Mouse (Mus musculus) liver, embryonic 16.5 days (tissue): ENCODE results near the gene Fgf14. TPM values are rescaled to one million over a fixed set of nuclear protein-coding genes. Genes with fewer than 3 reads are reported as not detected.
"Not testable (repeated sequence)": the region's sequence is repeated elsewhere in the genome, so short reads cannot be mapped to it uniquely, and the experiment has no call there.

Experiments
- ATAC-seq: fragments of 200-750 bp; cut with Nextera tagmentation; 2 replicates; pipeline ENCODE4 v1.8.0; 2017; ENCODE audit warnings: low read depth, mild to moderate bottlenecking, moderate number of reproducible peaks, moderate library complexity
- H3K27ac ChIP-seq: fragments of 300-500 bp; sonication (generic); 2 replicates; pipeline ENCODE4 v1.5.1; 2014; ENCODE audit warnings: mild to moderate bottlenecking, low read length
- H3K27me3 ChIP-seq: fragments of 300-500 bp; sonication (generic); 2 replicates; pipeline ENCODE4 v1.6.1; 2014; ENCODE audit warnings: low read depth, low read length, mixed read lengths; ENCODE audit not compliant: control insufficient read depth, insufficient read depth
- H3K36me3 ChIP-seq: fragments of 300-500 bp; sonication (generic); 2 replicates; pipeline ENCODE4 v1.6.1; 2014; ENCODE audit warnings: mild to moderate bottlenecking; ENCODE audit not compliant: control insufficient read depth, insufficient read depth
- H3K4me1 ChIP-seq: fragments of 300-500 bp; sonication (generic); 2 replicates; pipeline ENCODE4 v1.6.1; 2014; ENCODE audit warnings: low read depth, low read length, mixed read lengths; ENCODE audit not compliant: control insufficient read depth
- H3K4me2 ChIP-seq: fragments of 300-500 bp; sonication (generic); 2 replicates; pipeline ENCODE4 v1.6.1; 2014; ENCODE audit warnings: low read depth, low read length, mixed read lengths
- H3K4me3 ChIP-seq: fragments of 300-500 bp; sonication (generic); 2 replicates; pipeline ENCODE4 v1.5.1; 2014; ENCODE audit warnings: low read depth, mild to moderate bottlenecking, low read length
- H3K9ac ChIP-seq: fragments of 300-500 bp; sonication (generic); 2 replicates; pipeline ENCODE4 v1.6.1; 2014; ENCODE audit warnings: low read depth, low read length
- H3K9me3 ChIP-seq: fragments of 300-500 bp; sonication (generic); replicated peaks from 2 replicates; pipeline ENCODE4 v1.6.1; 2016; ENCODE audit warnings: low read length; ENCODE audit not compliant: control insufficient read depth
- WGBS: fragments of 180-500 bp; shearing (Covaris S2); extraction: QIAGEN DNeasy Blood & Tissue Kit; methylation state at CpG from one replicate; pipeline ENCODE4 v1.1.7; 2014; ENCODE audit not compliant: insufficient replicate concordance; 5-methylcytosine and 5-hydroxymethylcytosine counted together
- polyA plus RNA-seq: library from polyadenylated mRNA; unstranded; fragments of >200 nt; fragmentation: Nextera tagmentation; extraction: Ambion mirVana; gene quantifications from 2 replicates; pipeline ENCODE4 v1.2.1, GENCODE M21; 2015

Fgf14 gene
- polyA plus RNA-seq, 1 experiment from 2014 or later = not detected

GRCm38 (mm10) chr14:124613473-124613872, 63.5 kb downstream of the Fgf14 start:
- Histone ChIP-seq H3K27me3 (no peaks in the 10 kb centered on the region), H3K9ac (no peak overlapping the region), H3K4me3 (no peak overlapping the region), H3K36me3 (no peaks in the 10 kb centered on the region), H3K4me2 (no peak overlapping the region), H3K27ac (no peak overlapping the region), H3K9me3 (no peaks in the 10 kb centered on the region), H3K4me1 (no peaks in the 10 kb centered on the region)
- ATAC-seq = no peak
- 26% methylated on average over 2 of the region's 2 CpGs for WGBS

DNA sequence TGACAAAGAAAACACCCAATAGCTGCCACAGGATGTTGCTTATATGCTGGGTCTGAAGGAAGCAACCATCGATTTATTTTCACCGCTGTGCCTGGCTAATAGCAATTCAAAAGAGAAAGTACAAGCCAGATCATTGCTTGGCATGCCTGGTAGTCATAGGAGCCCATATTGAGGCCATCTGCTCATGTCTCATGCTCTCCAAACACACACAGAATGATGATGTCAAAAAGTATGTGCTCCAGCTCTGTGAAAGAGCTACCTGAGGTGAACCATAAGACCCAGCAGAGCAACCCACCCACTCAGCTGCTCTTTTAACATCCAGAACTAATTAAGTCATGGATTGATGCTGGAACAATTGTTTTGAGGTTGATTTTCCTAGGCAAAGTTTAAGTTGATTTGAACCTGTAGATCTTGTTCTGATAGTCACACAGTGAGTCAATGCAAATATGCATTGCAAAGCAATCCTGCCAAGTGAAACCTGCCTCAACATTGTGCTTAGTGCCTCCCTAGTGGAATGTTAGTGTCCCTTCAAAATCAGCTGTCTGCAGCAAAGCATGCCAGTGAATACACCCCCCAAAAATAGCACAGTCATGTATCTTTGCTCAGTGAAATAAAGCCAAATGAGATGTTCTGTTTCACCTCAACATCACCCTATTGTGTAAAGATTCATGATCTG, 70.8 kb downstream of the Fgf14 start:
- H3K4me3 ChIP-seq = no peak overlapping the region
- no peaks in the 10 kb centered on the region for H3K27me3 ChIP-seq
- no peaks in the 10 kb centered on the region for H3K36me3 ChIP-seq
- no peak overlapping the region for H3K27ac ChIP-seq
- H3K9me3 ChIP-seq = no peaks in the 10 kb centered on the region
- H3K9ac ChIP-seq = no peak overlapping the region
- no peak for ATAC-seq
- H3K4me2 ChIP-seq = no peak overlapping the region
- WGBS = 70% methylated on average over 2 of the region's 2 CpGs
- H3K4me1 ChIP-seq = no peaks in the 10 kb centered on the region

DNA sequence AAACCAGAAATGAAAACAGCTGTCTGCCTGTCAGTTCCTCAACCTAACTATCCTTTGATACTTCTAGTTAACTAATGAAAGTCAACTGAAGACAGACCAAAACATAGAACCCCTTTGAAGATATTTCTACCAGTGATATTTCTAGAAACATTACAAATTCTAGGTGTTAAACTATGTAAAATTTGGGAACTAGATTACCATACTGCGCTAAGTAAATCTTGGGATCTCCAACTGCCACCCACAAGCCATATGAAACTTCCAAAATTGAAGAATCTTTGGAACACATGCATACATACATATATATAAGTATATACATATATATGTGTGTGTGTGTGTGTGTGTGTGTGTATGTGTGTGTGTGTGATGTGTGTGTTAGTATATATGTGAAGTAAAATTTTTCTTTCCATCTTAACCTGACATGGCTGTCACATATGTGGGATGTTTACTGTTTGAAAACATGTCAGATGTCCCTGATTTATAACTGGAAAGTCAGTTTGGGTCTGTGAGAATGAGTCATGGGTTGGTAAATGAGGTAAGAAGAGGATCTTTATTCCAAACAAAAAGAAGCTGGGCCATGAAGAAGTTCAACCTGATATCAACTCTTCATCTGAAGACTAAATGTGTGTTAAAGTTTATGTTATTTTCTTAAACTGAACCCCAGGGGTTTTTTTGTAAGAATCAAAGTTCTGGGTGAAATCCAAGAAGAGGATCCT, 71.7 kb downstream of the Fgf14 start:
- Histone ChIP-seq H3K36me3 (no peaks in the 10 kb centered on the region), H3K4me1 (no peaks in the 10 kb centered on the region), H3K9me3 (no peaks in the 10 kb centered on the region), H3K9ac (no peak overlapping the region), H3K27ac (no peak overlapping the region), H3K27me3 (no peaks in the 10 kb centered on the region), H3K4me3 (no peak overlapping the region), H3K4me2 (no peak overlapping the region)
- no peak for ATAC-seq
- WGBS = 51% methylated on average over 1 of the region's 1 CpGs

GRCm38 (mm10) chr14:124576571-124576970, 100.4 kb downstream of the Fgf14 start:
- Histone ChIP-seq H3K27ac (no peak overlapping the region), H3K4me2 (no peak overlapping the region), H3K9ac (no peak overlapping the region), H3K27me3 (no peaks in the 10 kb centered on the region), H3K36me3 (no peaks in the 10 kb centered on the region), H3K4me1 (no peaks in the 10 kb centered on the region), H3K4me3 (no peak overlapping the region), H3K9me3 (no peaks in the 10 kb centered on the region)
- WGBS = 37% methylated on average over 1 of the region's 1 CpGs
- ATAC-seq = no peak

GRCm38 (mm10) chr14:124575130-124575885, 101.6 kb downstream of the Fgf14 start:
- no peak overlapping the region for H3K27ac ChIP-seq
- no peaks in the 10 kb centered on the region for H3K4me1 ChIP-seq
- H3K9me3 ChIP-seq = no peaks in the 10 kb centered on the region
- no peak overlapping the region for H3K4me2 ChIP-seq
- H3K9ac ChIP-seq = no peak overlapping the region
- H3K27me3 ChIP-seq = no peaks in the 10 kb centered on the region
- 57% methylated on average over 1 of the region's 1 CpGs for WGBS
- H3K4me3 ChIP-seq = no peak overlapping the region
- no peaks in the 10 kb centered on the region for H3K36me3 ChIP-seq
- ATAC-seq = peak; percentile 86

- H3K9me3 ChIP-seq = no peaks in the 10 kb centered on the region
- no peaks in the 10 kb centered on the region for H3K27me3 ChIP-seq
- H3K27ac ChIP-seq = no peak overlapping the region
- H3K4me3 ChIP-seq = no peak overlapping the region
- no peak overlapping the region for H3K9ac ChIP-seq
- WGBS = 60% methylated on average over 1 of the region's 1 CpGs
- ATAC-seq = peak; percentile 58
- no peaks in the 10 kb centered on the region for H3K36me3 ChIP-seq
- no peak overlapping the region for H3K4me2 ChIP-seq
- no peaks in the 10 kb centered on the region for H3K4me1 ChIP-seq
These were observed 110.5 kb downstream of the Fgf14 start for GRCm38 (mm10) chr14:124566445-124566844.

DNA sequence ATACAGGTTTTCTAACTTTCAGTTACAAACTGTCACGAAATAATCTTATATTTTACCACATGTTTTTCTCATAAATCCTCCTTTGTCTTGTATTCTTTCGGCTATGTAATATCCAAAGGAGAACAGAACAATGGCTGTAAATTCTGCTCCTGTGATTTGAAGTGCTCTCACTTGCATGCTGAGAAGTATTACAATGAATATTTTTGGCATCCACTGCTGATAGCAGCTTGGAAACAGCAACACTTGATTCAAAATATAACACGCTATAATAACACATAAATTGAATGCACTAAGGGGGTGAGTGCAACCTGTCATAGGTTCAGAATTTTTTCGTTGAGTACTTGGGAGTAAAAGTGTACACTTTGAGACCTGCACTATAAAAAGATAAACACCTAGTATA, 115.4 kb downstream of the Fgf14 start:
- 48% methylated on average over 4 of the region's 4 CpGs for WGBS
- Histone ChIP-seq H3K27ac (no peak overlapping the region), H3K9ac (no peak overlapping the region), H3K36me3 (no peaks in the 10 kb centered on the region), H3K27me3 (no peaks in the 10 kb centered on the region), H3K4me3 (no peak overlapping the region), H3K4me2 (no peak overlapping the region), H3K9me3 (no peaks in the 10 kb centered on the region), H3K4me1 (no peaks in the 10 kb centered on the region)
- no peak for ATAC-seq

- Histone ChIP-seq H3K4me2 (no peak overlapping the region), H3K27ac (no peak overlapping the region), H3K9ac (no peak overlapping the region), H3K27me3 (no peaks in the 10 kb centered on the region), H3K9me3 (no peaks in the 10 kb centered on the region), H3K36me3 (no peaks in the 10 kb centered on the region), H3K4me1 (no peaks in the 10 kb centered on the region), H3K4me3 (no peak overlapping the region)
- 47% methylated on average over 3 of the region's 3 CpGs for WGBS
- ATAC-seq = no peak
These were observed 140.8 kb downstream of the Fgf14 start for GRCm38 (mm10) chr14:124536106-124536505.

DNA sequence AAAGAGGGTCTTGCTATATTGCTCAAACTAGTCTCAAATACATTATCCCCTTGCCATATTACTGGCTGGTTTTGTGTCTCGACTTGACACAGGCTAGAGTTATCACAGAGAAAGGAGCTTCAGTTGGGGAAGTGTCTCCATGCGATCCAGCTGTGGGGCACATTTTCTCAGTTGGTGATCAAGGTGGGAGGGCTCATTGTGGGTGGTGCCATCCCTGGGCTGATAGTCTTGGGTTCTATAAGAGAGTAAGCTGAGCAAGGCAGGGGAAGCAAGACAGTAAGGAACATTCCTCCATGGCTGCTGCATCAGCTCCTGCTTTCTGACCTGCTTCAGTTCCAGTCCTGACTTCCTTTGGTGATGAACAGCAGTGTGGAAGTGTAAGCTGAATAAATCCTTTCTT, 141.6 kb downstream of the Fgf14 start:
- not testable (repeated sequence) for ATAC-seq, H3K4me2 ChIP-seq, H3K4me1 ChIP-seq, H3K36me3 ChIP-seq, H3K9ac ChIP-seq, H3K9me3 ChIP-seq, H3K4me3 ChIP-seq, H3K27me3 ChIP-seq, H3K27ac ChIP-seq
- WGBS = 43% methylated on average over 2 of the region's 2 CpGs
